Mouse (Mus musculus): ENCODE measurements around the gene Atp10a. TPM values are rescaled to one million over a fixed set of nuclear protein-coding genes. Genes with fewer than 3 reads are reported as not detected.
"Not testable (repeated sequence)": the region's sequence is repeated elsewhere in the genome, so short reads cannot be mapped to it uniquely, and the experiment has no call there.

Atp10a gene
- polyA plus RNA-seq, 1 experiment = 11.1 TPM

GRCm38 (mm10) chr7:58787585-58787984, 131.6 kb downstream of the Atp10a start:
- DNase-seq (ENCODE audit: low spot score) = no peak

GRCm38 (mm10) chr7:58788424-58789261, 132.7 kb downstream of the Atp10a start:
- DNase-seq (ENCODE audit: low spot score) = no peak

- DNase-seq (ENCODE audit: low spot score) = no peak
These were observed 141.3 kb downstream of the Atp10a start for GRCm38 (mm10) chr7:58797281-58797680.

DNA sequence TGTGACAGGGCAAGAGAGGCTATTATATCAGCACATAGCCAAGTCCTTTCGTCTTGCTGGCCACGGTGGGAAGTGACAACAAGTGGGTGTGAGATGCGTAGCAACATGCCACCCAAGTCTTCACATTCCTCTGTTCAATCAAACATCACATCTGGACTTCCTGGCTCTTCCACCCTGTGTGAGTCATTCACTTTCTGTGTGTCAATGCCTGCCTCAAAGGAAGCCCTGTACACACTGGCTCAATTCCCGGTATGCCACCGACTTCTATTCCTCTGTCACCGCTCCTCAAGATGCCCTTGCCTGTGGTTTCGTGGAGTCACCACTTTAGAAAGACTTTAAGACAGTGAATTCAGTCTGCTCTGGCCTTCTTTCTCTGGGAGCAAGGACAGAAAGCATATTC, 144.9 kb downstream of the Atp10a start:
- DNase-seq (ENCODE audit: low spot score) = no peak

DNA sequence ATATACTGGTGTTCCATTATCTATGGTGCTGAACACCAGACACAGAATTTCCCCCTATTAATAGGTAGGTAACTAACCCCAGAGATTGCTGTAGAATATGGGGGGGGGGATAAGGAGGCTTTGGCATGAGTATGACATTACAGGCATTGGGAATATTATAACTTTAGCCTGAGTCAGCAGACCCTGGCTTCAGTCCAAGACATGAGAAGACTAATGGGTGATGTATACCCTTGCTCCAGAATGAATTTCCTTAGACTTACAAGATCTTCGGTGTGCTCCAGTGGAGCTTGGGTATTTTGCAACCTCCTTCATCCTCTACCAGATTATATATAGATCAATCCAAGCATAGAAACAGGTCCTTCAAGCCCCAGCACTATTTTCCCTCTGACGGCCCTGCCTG, 145.8 kb downstream of the Atp10a start:
- DNase-seq (ENCODE audit: low spot score) = no peak

DNA sequence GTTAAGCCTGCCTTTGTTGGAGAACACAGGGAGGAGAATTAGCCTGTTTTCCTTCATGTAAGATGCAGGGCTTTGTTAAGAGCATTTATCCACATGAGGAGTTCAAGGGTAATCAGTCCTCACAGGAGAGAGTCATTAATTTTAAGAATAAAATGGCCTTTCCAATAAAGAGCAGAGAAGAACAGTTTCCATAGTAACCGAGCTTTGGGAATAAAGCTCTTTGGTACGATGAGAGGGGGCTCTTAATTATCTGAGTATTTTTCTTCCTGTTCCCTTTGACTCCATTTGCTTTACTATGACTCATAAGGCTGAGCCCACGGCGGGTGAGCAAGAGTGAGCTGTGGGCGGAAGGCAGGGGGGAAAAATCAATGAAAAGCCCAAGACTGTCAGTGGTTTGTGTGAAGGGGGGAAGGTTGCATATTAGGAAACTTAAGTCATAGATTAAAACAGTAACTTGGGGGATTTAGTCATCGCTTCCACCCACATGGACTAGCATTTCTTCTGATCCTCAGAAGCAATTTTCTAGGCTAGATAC, 166.2 kb downstream of the Atp10a start:
- no peak for DNase-seq (ENCODE audit: low spot score)

DNA sequence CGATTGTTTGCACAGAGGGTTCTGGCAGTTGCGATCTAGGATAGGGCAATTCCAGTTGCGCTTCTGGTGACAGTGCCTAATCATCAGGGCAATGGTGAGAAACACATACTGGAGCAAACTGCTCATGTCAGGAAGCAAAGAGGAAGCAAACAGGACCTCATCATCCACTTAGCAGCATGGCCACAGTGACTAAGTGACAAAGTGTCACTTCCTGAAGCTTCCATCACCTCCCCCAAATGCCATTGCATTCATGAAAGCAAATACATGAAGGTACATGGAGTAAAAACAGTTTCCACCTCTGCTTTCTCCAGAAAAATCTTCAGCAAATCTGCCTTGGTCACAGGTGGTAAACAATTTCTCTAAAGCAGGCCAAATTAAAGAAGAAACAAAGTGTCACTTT, 168.7 kb downstream of the Atp10a start:
- no peak for DNase-seq (ENCODE audit: low spot score)

DNA sequence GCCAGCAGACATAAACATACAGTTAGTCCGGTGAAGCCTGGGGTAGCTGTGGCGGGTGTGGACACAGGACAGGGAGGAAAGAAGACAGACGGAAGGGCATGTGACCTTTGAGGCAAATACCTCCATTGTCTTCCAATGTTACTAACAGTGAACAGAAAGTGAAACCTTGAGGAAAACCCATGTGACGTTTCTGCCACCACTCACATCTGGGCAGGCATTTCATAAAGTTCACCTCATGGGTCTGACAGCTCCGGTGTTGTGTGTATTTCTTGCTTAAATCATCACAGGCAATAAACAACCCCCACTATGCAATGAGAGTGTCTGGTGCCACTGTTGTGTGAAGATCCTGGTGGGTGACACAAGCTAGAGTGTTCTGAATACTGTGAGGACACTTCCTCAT, 173.1 kb downstream of the Atp10a start:
- no peak for DNase-seq (ENCODE audit: low spot score)

GRCm38 (mm10) chr7:58836855-58837606, 181.1 kb downstream of the Atp10a start:
- not testable (repeated sequence) for DNase-seq (ENCODE audit: low spot score)

- no peak for DNase-seq (ENCODE audit: low spot score)
These were observed 184.4 kb downstream of the Atp10a start for GRCm38 (mm10) chr7:58840367-58840766.

DNA sequence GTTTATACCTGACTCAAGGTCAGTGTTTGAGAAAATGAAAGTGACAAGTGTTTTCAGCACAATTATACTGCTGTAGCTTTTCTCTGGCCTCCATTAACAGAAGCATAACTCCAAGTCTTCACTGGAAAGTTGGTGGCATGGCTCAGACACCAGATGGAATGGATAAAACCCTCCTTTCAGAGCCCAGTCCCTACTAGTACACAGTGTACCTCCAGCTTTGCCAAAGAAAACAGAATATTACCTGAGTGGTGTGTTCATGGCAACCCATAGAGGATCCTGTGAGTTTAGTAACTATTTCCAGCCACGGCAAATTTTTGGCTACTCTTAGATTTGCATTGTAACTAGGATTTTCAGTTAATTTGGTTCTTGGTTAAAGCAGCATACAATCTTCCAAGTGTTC, 185.1 kb downstream of the Atp10a start:
- DNase-seq (ENCODE audit: low spot score) = no peak

DNA sequence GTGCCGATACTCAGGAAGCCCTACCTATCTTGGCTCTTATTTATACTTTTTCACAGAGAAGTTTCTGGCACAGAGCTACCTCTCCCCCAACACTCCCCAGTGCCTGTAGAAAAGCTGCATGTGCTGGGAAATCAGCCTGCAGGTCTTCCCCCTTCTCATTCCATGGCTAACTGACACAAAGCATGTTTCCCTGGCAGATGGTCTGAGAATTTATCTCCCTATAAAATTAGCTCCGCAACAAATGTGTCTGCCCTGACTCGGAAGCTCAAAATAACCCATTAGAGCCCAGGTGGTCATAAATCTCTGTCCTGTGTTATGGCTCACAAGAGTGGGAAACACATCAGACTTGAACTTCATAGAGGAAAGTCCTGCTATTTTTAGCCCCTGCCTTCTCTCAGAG, 186.9 kb downstream of the Atp10a start:
- DNase-seq (ENCODE audit: low spot score) = no peak

- DNase-seq (ENCODE audit: low spot score) = no peak
These were observed 187.9 kb downstream of the Atp10a start for GRCm38 (mm10) chr7:58843767-58844445.

DNA sequence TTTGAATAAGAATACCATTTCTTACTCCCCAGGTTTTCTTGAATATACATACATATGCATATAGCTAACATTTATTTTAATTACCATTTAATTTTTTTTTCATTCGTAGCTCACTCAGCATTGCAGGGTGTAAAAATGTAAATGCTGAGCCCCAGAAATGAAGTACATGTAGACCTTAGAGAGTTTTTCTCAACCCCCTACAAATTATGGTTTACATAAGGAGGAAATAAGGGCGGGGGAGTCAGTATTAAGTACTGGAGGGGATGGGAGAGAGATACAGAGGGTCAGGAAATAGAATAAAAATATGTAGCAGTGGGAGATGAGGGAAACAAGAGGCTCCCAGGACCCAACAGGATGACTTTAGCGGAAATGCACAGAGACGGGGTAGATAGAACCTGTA, 188.5 kb downstream of the Atp10a start:
- no peak for DNase-seq (ENCODE audit: low spot score)

DNA sequence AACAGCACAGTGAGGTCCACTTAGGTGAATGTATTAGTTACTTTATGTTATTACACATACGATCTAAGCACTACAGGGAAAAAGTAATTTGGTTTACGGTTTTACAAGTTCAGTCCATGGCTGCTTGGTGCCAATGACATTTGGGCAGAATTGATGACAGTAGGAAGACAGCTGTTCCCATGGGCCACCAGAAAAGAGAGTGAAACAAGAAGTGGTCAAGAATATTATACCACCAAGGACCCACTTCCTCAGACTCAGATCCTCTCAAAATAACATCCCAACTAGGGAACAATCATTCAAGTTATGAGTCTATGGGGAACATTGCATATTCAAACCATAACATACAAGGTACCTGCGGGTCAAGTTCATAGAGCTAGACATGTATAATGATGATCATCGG, 203.0 kb downstream of the Atp10a start:
- no peak for DNase-seq (ENCODE audit: low spot score)

DNA sequence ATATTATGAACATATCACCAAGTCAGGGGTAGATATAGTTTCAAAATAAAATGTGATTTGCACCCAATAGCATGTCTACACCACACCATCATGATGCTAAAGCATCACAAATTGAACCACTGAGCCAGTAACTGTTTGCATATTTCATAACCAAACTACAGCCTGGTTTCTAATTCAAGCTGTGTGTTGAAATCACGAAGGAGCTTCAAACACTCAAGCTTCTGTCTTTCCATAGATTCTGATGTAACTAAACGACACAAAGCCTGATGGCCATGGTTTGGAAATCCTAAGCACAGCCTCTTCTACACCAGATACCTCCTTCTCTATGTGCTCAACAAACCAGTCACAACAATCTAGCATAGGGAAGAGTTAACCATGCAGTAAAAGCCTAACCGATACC, 207.2 kb downstream of the Atp10a start:
- no peak for DNase-seq (ENCODE audit: low spot score)

DNA sequence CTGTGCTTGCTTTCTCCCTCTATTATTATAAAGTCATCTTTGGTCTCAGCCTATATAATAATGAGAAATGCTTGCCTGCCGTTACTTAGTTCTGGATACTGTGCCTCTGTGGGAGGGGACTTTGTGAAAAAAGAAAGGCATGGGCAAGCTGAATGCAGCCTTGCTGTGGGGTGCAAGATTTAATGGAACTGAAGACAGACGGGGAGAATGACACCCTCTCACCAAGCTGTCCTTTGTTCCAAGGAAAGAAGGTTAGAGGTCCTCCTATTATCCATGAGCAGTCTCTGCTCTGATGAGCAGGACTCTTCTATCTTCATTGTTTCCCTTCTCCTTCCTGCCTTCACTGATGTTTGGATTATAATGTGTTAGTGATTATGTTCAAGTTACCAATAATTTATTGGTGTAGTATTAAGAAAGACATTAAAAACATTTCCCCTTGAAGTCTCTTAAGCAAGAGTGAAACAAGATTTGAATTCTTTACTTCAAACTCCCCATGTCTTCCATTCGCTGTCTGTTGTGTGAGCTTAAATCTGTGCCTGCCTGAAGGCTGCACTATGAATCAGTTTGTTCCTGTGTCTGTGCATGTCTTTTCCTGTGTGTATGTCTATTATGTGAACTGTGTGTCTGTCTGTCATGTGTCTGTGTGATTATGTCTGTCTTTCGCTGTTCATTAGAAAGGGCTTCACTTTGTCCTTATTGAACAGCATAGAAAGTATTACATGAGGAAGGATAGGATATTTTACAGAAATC, 211.1 kb downstream of the Atp10a start:
- no peak for DNase-seq (ENCODE audit: low spot score)

DNA sequence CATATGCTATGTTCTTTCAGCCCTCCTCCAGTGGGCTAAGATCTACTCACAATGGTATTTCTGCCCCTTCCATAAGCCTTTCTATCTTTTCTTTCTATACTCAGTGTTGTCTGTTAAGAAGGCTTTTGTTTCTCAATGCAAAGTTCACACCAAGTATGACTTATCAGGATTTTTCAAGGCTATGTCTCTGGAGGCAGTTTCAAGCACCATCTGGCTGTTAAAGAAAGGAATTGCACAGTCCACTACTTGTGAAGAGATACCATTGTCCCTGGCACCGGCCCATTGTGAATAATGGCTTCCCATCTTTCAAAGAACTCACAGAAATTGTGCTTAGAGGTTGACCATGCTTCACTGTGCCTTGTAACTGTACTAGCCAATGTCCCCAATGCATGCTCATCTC, 214.7 kb downstream of the Atp10a start:
- no peak for DNase-seq (ENCODE audit: low spot score)

GRCm38 (mm10) chr7:58873676-58874075, 217.7 kb downstream of the Atp10a start:
- DNase-seq (ENCODE audit: low spot score) = no peak
